Mouse (Mus musculus): ENCODE data around the gene Cask. TPM values are rescaled to one million over a fixed set of nuclear protein-coding genes. Genes with fewer than 3 reads are reported as not detected.

The Cask gene
- 8.1 TPM for total RNA-seq (2023)

GRCm38 (mm10) chrX:13851285-13851684, at the start of gene Cask:
Gene Cask, minus strand, starts transcription at chrX:13851367.

GRCm38 (mm10) chrX:13661063-13661462, 190.1 kb downstream of the Cask start, which contains the start of gene Gpr82:
Gene Gpr82, plus strand, starts transcription at chrX:13661363.

GRCm38 (mm10) chrX:13631599-13632283, 219.4 kb downstream of the Cask start, which contains the start of gene Gpr34:
Gene Gpr34, plus strand, starts transcription at chrX:13632089.

Other genes with a start within 250 kb of the Cask start
- 8.6 TPM for gene Gpr34, start 219.3 kb downstream of the Cask start, total RNA-seq (2023)
- gene Gpr82, start 190.0 kb downstream of the Cask start, total RNA-seq (2023), result not detected

Measured in CD8-positive naive resting alpha-beta T cell, adult 57 days (primary cell).